Mouse (Mus musculus): Measurements from ENCODE around the gene Rpgrip1l.

- no peak for TF ChIP-seq EP300 (IDR thresholded peaks at IDR 0.05; ENCODE audit: low read depth)
- TF ChIP-seq CTCF (IDR thresholded peaks at IDR 0.05; ENCODE audit: low read depth) = no peak
Observed at GRCm38 (mm10) chr8:91198036-91198435, 115.0 kb downstream of the Rpgrip1l start.
